Mouse (Mus musculus): ENCODE data around the gene Prrg4. TPM values are rescaled to one million over a fixed set of nuclear protein-coding genes. Genes with fewer than 3 reads are reported as not detected.
A peak's percentile ranks its signal among the peaks of the same experiment; 100 is the strongest.
"Not testable (repeated sequence)": the region's sequence is repeated elsewhere in the genome, so short reads cannot be mapped to it uniquely, and the experiment has no call there.

Gene Prrg4
- total RNA-seq, 2 experiments from 2014 or later: 0.56 to 0.68 TPM

DNA sequence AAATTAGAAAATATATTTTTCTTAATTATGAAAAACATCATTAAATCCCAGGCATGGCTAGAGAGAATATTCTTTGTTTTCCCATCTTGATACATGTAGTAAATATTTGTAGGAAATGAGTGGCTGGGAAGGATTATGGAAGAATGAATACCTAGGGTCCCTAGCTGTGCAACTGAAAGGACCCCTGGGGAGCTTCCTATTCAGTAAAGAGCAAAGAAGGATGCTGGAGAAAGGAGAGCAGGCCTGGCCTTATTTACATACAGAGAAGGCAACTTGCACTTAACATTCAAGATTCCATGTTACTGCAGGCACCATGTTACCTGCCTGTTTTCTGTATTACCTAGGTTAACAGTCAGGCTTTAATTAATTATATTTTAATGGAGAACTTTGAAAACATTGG lies 7.1 kb downstream of the Prrg4 start:
- DNase-seq (ENCODE audit: low spot score in 2 of 2): no peak

DNA sequence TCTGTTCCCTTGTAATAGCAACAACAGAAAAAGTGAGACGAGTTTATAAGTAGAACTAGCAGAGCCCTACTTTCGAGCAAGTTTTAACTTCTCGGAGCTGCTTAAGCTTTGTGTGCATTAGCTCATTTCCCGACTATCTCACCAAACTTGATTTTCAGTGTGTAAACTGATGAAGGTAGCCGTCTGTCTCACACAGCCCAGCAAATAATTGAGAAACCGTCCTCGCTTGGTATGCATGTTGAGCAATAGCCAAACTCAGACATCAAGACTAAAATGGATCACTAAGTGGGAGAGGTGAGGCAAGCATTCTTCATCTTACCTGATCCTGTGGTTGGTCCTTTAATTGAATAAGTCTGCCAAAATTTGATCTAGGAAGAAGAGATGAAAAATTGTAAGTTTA lies 7.9 kb downstream of the Prrg4 start:
- no peak for DNase-seq (ENCODE audit: low spot score in 2 of 2)

DNA sequence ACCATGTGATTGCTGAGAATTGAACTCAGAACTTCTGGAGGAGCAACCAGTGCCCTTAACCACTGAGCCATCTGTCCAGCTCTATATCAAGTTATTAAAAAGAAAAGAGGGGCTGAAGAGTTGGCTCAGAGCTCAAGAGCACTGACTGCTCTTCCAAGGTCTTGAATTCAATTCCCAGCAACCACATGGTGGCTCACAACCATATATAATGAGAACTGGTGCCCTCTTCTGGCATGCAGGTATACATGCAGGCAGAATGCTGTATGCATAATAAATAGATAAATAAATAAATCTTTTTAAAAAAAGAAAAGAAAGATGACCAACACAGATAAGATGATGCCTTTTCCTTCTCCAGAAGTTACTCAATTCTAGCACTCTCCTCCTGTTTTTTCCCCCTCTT lies 8.7 kb downstream of the Prrg4 start:
- no peak for DNase-seq (ENCODE audit: low spot score in 2 of 2)

DNA sequence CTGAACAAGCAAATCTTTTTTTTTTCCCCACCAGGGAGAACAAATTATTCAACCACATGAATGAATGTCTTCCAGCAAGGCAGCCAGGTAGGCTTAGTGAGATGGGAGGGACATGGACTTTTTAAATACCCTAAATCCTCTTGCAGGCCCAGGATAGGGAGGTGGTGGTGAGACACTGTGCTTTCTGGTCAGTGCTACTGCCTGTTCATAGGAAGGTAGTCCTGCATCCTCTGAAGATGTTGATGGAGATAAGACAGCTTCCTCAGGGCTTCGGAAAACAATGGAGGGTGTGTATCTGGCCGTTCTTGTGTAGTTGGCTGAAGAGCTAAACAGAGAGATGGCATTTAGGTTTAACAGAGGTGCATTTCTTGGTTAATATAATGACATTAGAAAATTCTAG lies 17.2 kb downstream of the Prrg4 start:
- DNase-seq (ENCODE audit: low spot score in 2 of 2): no peak

DNA sequence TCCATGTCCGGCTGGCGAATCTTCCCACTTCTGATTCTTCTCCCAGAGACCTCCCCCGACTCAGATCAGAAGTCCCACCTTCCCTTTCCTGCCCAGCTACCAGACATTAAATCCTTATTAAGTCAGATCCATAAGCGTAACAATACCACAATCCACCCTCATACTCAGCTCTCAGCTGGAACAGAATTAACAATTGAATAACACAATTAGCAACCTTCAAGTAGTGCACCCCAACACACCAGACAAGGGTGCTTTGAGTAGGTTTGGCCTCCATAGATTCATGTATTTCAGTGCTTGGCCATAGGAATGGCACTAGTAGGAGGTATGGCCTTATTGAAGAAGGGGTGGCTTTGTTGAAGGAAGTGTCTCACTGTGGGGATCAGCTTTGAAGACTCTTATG lies 23.5 kb downstream of the Prrg4 start:
- no peak for DNase-seq (ENCODE audit: low spot score in 2 of 2)

DNA sequence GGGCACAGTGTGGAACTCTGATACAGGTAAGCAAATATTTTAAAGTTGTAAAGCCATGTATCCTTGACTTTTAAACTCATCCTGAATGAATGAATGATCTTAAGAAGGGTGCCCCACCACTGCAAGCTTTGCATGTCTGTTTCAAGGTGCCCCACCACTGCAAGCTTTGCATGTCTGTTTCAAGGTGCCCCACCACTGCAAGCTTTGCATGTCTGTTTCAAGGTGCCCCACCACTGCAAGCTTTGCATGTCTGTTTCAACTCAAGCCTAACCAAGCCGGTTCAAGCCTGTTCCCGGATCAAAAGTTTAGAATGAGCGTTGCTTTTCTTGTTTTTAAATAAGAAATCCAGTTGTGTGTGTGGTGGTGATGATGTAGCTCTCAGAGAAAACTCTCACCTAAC lies 30.9 kb downstream of the Prrg4 start:
- not testable (repeated sequence) for DNase-seq (ENCODE audit: low spot score in 2 of 2)

DNA sequence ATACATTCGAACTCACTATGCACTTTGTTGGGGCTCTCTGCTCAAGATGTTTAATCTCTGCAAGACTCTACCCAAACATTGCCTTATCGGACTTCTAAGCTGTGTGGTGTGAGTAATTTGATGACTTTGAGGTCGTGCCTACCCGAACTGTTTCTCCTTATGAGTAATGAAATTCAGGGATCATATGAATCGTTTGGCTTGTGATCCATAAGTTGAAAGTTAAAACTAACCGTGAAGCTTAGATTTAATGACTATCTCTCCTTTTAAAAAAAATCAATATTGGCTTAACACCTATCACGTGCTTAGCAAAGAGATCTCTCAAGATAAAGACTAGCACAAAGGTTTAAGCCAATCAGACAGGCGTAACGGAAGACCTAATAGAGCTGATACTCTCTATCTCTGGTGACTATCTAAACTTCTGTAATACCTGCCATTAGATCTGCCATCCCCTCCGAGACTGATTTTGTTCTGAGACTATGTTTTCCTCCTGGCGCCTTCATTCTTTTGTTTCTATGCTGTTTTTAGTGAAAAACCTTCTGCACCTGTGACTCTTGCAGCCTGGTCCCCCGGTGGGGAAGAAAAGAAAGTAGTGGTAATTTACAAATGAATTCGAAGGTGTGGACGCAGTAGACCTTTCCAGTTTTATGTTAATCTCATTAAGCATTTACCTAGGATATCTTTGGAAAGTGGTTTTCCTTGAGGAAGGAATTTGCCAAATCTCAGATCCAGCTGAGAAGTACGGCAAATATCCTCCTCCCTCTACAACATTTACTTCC lies 31.9 kb downstream of the Prrg4 start:
- DNase-seq (ENCODE audit: low spot score in 2 of 2): no peak

DNA sequence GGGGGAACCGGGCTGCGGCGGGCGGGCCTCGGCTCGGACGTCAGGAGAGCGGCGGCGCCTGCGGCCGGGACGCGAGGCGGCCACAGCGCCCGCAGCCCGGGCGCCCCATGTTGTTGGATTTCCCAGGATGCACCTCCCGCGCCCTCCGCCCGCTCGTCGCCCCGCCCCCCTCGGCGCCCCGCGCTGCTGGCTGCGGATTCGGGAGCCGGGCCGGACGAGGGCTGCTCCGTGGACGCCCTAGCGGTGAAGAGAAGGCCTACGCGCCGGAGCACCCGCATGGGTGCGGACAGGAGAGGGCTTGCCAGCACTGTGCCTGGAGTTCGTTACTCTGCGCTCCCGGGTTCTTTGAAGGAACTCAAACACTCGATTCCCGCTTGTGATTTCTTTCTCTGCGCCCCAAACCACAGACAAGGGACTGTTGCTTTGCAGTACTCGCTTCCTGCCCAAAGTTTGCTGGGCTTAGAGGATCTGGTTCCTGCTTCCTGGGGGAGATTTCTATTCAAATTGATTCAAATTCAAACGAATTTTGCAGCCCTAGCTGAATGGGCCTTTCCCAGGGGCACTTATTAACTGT lies 32.7 kb downstream of the Prrg4 start:
- peak; percentile 85 to 89 for DNase-seq (ENCODE audit: low spot score in 2 of 2)

DNA sequence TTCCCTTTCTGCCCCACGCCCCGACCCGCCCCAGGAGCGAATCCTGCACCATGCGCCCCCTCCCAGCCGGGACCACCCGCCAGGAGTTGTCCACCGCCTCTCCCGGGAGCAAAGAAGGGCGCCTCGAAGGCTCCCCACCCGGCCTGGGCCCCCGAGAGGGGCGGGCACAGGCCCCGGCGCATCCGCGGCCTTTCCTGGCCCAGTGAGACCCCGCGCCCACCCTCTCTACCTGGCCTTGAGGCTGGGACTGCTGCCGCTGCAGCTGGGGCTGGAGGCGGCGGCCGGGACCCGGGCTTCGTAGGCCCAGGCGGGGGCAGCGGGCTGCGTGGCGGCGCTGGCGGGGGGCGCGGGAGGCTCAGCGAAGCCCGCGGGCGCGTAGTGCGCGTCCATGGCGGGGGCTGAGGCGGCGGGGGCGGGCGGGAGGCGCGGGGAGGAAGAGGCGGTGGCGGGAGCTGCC lies 33.3 kb downstream of the Prrg4 start, which contains the start of gene Qser1:
Gene Qser1, minus strand, starts transcription at position 390 of the 457 bp plus-strand sequence.
- no peak for DNase-seq (ENCODE audit: low spot score in 2 of 2)

DNA sequence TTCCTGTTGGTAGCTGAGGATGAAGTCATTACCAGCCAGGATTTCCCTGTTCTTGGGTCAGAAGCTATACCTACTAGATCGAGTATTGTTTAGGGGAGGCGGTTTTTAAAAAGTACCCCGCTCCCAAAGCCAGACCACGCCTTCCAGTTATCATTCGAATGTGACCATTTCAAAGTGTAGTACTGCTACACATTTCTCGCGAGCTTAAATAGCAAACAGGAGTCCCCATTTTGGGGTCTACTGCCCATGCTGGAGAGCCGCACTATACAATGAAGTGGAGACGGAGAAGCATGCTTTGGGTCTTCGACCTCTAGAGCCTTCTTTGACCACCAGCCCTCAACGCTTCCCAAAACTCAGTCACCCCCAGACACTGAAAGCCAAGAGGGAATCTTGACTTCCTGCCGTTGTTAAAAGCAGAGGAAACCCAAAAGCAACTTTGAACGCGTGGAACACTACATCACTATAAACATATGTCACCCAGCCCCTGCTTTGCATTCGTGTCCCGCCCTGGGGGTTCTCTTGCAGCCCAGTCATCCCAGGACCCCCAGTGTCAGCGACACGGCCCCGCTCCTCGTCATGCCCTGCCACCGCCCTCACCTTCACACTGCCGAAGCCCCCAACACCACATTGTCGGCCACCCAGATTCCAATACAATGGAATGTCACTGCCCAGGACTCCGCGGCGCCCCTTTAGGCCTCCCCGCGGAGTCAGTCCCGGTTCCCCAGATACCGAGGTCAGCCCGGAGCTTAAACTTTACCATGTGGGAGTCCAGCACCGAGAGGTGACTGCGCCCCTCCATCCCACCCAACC lies 33.9 kb downstream of the Prrg4 start:
- DNase-seq (ENCODE audit: low spot score in 2 of 2): peak; percentile 7 to 27

- DNase-seq (ENCODE audit: low spot score in 2 of 2): no peak
Measured at GRCm38 (mm10) chr2:104814181-104814951, 35.3 kb downstream of the Prrg4 start.

DNA sequence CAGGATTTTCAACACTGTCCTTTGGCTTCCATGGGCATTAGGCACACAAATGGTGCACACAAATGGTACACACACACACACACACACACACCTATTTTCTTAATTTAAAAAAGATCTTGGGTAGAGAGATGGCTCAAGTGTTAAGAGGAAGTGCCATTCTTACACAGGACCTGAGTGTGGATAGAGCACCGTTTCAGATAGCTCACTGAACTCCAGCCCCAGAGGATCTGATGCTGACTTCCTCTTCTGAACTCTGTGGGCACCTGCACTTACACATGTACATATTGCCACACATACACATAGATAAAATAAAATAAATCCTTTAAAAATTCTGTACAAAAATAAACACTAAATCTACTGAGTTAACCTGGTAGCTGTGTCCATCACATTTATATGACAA lies 44.2 kb downstream of the Prrg4 start:
- no peak for DNase-seq (ENCODE audit: low spot score in 2 of 2)

Other genes starting within 250 kb of the Prrg4 start
- 10 to 100 TPM; 31.3 to 34.5 TPM for gene Tcp11l1, start 137.7 kb downstream of the Prrg4 start, total RNA-seq (2021)
- gene Pin1rt1, start 133.5 kb downstream of the Prrg4 start, total RNA-seq (2021): not detected
- 1 to 10 TPM; 1.4 to 1.5 TPM for gene Depdc7, start 107.0 kb downstream of the Prrg4 start, total RNA-seq (2021)
- gene Qser1, start 33.1 kb downstream of the Prrg4 start, total RNA-seq (2021): 1 to 10 TPM; 9.0 to 9.5 TPM
- gene Ccdc73, start 17.9 kb upstream of the Prrg4 start, total RNA-seq (2021): 1 to 10 TPM; 1.4 to 1.5 TPM
- gene Eif3m, start 167.2 kb upstream of the Prrg4 start, total RNA-seq (2021): 10 to 100 TPM; 84.1 to 90.8 TPM
- gene Gm11060, start 242.1 kb upstream of the Prrg4 start, total RNA-seq (2021): not detected

All from left cerebral cortex, adult 18-20 months (tissue).